Mouse (Mus musculus) ovary, postnatal 14 days (tissue): ENCODE measurements at regions not wholly inside any gene's neighbourhood (a gene's known extent, or its start where the extent isn't known, plus 50 kb on each side); places are given as distances from the start of the nearest gene placed in this dataset.

Experiments
- DNase-seq: peaks from one replicate; pipeline ENCODE4 v3.0.0; 2022; ENCODE audit warnings: low spot score

- no peak for DNase-seq
Observed at GRCm38 (mm10) chr13:101117311-101117710, 284.1 kb upstream of the Slc30a5 start.

GRCm38 (mm10) chr13:101115296-101115695, 282.1 kb upstream of the Slc30a5 start:
- no peak for DNase-seq

DNA sequence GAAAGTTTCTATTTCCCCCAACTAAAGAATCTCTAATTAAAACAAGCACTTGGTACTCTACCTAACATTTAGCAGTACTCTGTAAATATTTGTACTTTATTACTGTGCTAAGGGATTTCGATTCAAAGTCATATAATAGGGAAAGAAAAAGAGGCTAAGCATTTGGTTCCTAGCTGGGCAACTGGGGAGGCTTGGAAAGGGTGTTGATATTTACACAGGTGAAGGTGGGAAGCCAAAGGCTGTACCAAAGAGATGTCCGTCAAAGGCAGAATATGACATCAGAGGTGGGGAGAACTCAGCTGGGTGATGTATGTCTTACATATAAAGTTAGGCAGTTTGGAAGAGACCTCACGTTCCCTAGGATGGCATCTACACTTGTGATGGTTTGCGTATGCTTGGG, 278.9 kb upstream of the Slc30a5 start:
- no peak for DNase-seq

DNA sequence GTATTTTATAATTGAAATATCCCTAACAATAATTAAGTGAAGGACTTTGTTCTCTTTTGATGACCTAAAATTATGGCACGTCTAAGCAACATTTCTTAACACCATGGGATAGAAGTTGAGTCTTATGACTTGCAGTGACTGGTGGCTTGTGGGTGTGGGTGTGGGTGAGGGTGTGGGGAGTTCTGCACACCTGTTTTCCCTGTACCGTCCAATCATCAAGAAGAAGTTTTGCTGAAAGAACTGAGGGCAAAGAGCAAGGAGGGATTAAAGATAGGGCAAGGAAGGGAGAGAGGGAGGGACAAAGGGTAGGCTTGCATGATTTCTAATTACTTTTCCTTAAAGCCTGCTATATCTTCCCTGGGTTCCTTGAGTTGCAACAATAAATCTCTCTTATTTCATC, 278.5 kb upstream of the Slc30a5 start:
- DNase-seq: no peak

DNA sequence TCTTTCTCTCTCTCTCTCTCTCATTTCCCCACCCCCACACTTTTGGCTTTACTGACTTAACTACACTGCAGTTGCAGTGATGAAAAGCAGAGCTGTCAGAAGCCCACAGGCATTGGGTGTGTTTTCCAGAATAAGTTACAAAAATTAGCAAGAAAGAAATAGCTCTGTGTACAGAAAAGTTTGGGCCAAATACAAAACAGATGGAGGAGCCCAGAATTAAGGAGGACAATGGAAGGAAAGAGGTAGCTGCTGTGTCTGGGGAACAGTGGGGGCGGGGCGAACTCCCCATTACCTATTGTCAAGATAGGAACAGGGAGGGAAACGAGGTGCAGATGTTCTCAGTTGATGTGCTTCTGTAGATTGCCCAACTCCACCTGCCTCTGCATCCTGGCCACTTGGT, 267.4 kb upstream of the Slc30a5 start:
- DNase-seq: no peak

- DNase-seq: no peak
Observed at GRCm38 (mm10) chr13:101096856-101097255, 263.6 kb upstream of the Slc30a5 start.

DNA sequence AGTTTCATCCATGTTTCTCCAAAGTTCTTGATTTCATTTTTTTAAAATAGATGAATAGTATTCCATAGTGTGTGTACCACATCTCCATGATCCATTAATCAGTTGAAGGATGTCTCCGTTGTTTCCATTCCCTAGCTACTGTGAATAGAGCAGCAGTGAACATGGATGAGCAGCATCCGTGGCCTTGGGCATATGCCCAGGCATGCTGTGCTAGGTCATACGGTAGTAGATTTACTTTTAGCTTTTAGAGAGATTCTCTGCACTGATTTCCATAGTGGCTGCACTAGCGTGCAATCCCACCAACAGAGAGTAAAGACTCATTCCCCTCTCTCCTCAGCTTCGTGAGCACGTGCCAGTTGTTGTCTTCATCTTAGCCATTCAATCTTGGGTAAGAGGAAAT, 263.0 kb upstream of the Slc30a5 start:
- no peak for DNase-seq

DNA sequence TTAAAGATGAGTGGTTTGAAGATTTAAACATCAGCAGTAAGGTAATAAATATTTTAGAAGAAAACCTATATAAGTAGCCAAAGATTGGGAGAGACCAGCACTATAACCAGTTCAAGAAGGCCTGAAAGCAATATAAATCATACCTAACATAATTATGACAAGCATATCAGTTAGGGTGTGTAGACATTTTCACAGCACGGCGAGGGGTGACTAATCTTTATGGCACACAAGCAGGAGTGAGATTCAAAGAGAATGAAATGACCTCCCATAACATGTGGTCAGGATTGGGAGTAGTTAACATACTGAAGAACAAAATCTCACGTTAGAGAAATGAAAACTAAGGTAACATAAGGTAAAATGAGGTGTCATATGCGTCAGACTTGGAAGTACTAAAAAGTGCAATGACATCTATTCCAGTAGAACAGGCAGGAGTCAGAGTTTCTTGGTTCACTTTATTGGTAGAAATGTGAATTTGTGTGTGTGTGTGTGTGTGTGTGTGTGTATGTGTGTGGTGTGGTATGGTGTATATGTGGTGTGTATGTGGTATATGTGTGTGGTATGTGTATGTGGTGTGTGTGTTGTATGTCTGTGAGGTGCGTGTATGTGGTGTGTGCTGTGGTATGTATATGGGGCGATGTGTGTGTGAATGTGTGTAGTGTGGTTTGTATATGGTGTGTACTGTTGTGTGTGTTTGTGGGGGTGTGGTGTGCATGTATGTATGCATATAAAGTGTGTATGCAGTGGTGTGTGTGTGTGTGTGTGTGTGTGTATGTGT, 262.0 kb upstream of the Slc30a5 start:
- no peak for DNase-seq

- DNase-seq: no peak
Observed at GRCm38 (mm10) chr13:101092743-101093131, 259.5 kb upstream of the Slc30a5 start.

DNA sequence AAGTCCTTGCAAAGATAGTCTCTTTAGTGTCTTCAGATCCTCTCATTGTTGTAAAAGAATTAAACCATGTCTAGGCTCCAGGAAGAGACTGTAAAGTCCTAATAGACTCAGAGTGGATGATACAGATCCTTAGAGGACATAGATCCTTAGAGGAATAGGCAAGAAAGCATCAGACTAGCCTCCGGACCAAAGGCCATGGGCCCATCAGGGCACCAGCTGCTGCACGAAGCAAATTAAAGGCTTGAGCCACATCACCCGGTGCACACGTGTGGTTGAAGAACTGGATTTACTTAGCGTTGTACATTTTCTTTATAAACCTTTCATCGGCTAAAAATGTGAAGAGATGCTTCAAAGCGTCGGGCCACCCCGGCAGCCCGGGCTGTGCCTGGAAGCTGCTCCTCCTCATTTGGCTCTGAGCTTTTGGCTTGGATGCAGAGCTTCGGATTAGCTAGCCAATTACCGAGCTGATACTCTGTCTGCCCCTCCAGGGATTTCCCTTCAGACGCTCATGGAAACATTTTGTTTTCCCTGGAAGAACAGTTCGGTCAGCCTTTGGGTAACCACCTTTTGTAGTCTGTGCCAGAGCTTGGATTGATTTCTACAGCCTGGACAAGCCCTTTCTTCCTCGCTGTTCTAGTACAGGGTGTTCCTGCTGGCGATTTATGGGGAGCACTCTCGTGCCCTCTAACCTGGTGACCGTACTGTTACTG, 259.0 kb upstream of the Slc30a5 start:
- peak; percentile 40 for DNase-seq

DNA sequence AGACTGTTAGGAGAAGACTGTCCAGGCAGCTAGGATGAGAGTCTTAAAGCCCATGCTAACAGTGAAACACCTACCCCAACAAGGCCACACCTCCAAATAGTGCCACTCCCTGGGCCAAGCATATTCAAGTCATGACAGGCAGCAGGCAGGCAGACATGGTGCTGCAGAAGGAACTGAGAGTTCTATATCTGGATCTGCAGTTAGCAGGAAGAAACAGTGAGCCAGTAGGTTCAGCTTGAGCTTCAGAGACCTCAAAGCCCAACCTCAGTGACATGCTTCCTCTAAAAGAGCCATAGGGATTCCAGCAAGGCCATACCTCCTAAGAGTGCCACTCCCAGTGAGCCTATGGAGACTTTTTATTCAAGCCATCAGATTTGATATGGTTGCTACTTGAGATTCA, 252.0 kb upstream of the Slc30a5 start:
- DNase-seq: no peak

- DNase-seq: no peak
Observed at GRCm38 (mm10) chr13:101084193-101084592, 251.0 kb upstream of the Slc30a5 start.

- DNase-seq: no peak
Observed at GRCm38 (mm10) chr13:101083416-101083815, 250.2 kb upstream of the Slc30a5 start.

- DNase-seq: no peak
Observed at GRCm38 (mm10) chr13:101068489-101068888, 235.3 kb upstream of the Slc30a5 start.

DNA sequence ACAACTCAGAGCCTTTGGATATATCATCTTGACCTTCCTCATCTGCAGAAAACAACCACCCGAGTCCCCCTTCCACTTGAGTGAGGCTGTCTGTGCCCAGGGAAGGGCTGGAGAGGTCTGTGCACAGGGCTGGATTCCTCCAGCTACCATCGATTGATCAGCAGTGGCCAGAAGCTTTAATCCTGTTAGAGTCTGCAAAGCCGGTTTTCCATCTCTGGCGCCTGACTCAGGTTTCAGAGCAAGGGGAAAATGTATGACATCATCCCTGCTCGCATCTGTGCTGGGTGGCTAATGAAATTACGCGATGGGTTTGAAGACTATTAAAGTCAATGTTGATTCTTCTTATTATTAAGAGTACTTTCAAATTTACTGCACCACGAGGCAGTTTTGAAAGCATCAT, 229.4 kb upstream of the Slc30a5 start:
- no peak for DNase-seq

GRCm38 (mm10) chr13:101061233-101062144, 228.3 kb upstream of the Slc30a5 start:
- DNase-seq: no peak

GRCm38 (mm10) chr13:101049511-101049910, 216.3 kb upstream of the Slc30a5 start:
- no peak for DNase-seq

DNA sequence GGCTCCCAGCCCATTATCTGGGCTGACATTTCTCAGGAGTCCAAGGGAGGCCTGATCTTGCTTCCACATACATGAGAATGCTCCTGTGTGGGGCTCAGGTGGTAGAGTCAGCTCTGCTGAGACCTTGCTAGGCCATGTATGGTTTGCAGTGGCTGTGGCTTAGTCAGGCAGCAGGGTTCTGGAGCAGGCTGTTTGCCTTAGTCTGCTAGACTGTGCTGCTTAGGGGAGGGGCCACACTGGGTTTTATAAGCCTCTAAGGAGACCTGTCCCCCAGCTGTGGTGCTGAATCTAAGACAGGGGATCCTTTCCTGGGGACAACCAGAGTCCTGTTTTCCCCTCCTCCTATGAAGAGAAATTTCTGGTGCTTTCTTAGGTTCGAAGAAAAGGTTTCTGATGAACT, 199.4 kb upstream of the Slc30a5 start:
- peak; percentile 24 for DNase-seq

DNA sequence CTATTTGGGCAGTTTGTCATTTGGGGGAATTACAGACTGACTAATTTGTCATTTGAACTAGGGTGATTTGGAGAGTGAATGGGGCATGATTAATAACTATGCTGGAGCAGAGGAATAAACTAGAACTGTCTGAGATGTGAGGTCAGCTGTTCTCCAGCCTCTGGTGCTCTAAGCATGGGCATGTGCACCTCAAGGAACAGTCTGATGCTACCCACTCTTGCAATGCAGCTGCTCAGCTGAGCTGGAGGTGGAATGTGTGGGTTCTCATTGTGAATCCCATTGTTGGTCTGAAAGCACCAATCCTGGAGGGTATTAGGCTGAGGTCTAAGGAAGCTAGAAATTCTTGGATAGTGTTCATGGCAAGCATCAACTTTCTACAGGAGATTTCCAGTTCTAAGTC, 192.8 kb upstream of the Slc30a5 start:
- DNase-seq: no peak

DNA sequence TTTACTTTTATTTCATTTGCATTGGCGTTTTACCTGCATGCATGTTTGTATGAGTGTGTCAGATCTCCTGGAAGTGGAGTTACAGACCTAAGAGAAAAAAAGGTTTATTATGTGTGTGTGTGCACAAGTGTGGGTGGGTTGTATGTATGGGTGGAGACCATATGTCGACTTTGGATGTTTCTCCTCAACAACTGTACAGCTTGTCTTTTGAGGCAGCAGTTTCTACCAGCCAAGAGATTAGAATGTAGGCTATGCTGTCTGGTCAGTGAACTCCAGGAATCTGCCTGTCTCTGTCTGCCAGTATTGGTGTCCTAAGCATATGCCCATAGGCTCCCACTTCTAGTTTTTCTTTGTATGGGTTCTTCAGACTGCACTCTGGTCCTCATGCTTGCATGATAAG, 192.3 kb upstream of the Slc30a5 start:
- no peak for DNase-seq

GRCm38 (mm10) chr13:101024971-101025370, 191.7 kb upstream of the Slc30a5 start:
- no peak for DNase-seq

- DNase-seq: no peak
Observed at GRCm38 (mm10) chr13:101019272-101019676, 186.0 kb upstream of the Slc30a5 start.

- DNase-seq: no peak
Observed at GRCm38 (mm10) chr13:101017041-101017440, 183.8 kb upstream of the Slc30a5 start.
